Mouse (Mus musculus): ENCODE measurements around the gene Cecr2. TPM values are rescaled to one million over a fixed set of nuclear protein-coding genes. Genes with fewer than 3 reads are reported as not detected.

Gene Cecr2
- polyA plus RNA-seq, 1 experiment from 2014 or later = 2.1 TPM

DNA sequence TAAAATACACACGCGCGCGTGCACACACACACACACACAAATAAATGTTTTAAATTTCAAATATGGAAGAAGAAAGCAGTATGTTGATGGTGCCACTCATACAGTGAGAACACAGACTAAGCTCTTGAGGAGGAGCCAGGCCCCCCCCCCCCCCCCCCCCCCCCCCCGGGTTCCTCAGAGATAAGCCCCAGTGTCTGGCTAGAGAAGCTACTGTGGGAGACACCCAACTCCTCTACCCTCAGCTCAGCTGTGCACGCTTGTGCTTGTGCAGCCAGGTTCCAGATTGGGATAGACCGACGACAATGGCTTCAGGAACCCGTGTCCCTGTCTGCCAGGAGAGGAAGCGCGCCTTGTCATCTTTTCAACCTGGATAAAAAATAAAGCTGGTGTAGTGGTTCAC, 124.0 kb downstream of the Cecr2 start:
- no peaks in the 10 kb centered on the region for H3K9me3 ChIP-seq (ENCODE audit: control insufficient read depth, low read length)
- no peaks in the 10 kb centered on the region for H3K27me3 ChIP-seq (ENCODE audit: control insufficient read depth, insufficient read depth, low read length)
- no peaks in the 10 kb centered on the region; a peak in 1 of 4 replicates for H3K4me1 ChIP-seq (ENCODE audit: control insufficient read depth in 2 of 2, insufficient read depth in 2 of 2, low read length in 2 of 2)
- H3K4me3 ChIP-seq (ENCODE audit: control insufficient read depth in 1 of 2, insufficient read depth in 1 of 2, low read depth in 1 of 2, low read length in 2 of 2) = no peak overlapping the region
- WGBS = 82% methylated on average over 10 of the region's 11 CpGs
- no peak overlapping the region for H3K9ac ChIP-seq (ENCODE audit: low read length)
- H3K4me2 ChIP-seq (ENCODE audit: low read length) = no peak overlapping the region
- no peak for ATAC-seq (ENCODE audit: insufficient number of reproducible peaks, insufficient read depth, low FRiP score, low read depth)
- H3K27ac ChIP-seq (replicated peaks in 1 of 2; ENCODE audit: control insufficient read depth in 1 of 2, insufficient read depth in 1 of 2, low read depth in 2 of 2, low read length in 2 of 2) = no peak overlapping the region
- H3K36me3 ChIP-seq (ENCODE audit: control insufficient read depth, insufficient read depth, low read length) = peaks cover 39% of the 10 kb centered on the region

DNA sequence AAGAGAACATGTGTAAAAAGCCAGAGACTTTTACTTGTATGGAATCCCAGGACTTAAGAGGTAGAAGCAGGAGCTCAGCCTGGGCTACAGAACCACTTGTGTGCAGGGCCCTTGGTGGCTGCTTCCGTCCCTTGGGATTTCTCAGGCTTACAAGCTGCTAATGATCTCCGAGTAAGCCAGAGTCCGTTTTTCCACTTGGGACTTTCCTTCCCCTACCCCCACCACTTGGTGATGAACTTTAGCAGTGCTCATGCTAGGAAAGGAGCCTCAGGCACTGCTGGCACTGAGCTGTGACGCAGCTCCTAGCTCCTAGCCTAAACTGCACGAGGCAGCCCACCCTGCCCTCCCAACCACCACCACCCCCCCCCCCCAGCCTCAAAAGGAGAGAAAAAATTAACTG, 124.5 kb downstream of the Cecr2 start:
- H3K9ac ChIP-seq (ENCODE audit: low read length) = no peak overlapping the region
- 72% methylated on average over 5 of the region's 5 CpGs for WGBS
- H3K4me1 ChIP-seq (ENCODE audit: control insufficient read depth in 2 of 2, insufficient read depth in 2 of 2, low read length in 2 of 2) = no peaks in the 10 kb centered on the region; a peak in 1 of 4 replicates
- H3K9me3 ChIP-seq (ENCODE audit: control insufficient read depth, low read length) = no peaks in the 10 kb centered on the region
- H3K36me3 ChIP-seq (ENCODE audit: control insufficient read depth, insufficient read depth, low read length) = peaks cover 45% of the 10 kb centered on the region
- H3K27ac ChIP-seq (replicated peaks in 1 of 2; ENCODE audit: control insufficient read depth in 1 of 2, insufficient read depth in 1 of 2, low read depth in 2 of 2, low read length in 2 of 2) = no peak overlapping the region
- no peak for ATAC-seq (ENCODE audit: insufficient number of reproducible peaks, insufficient read depth, low FRiP score, low read depth)
- no peak overlapping the region for H3K4me3 ChIP-seq (ENCODE audit: control insufficient read depth in 1 of 2, insufficient read depth in 1 of 2, low read depth in 1 of 2, low read length in 2 of 2)
- no peaks in the 10 kb centered on the region for H3K27me3 ChIP-seq (ENCODE audit: control insufficient read depth, insufficient read depth, low read length)
- no peak overlapping the region for H3K4me2 ChIP-seq (ENCODE audit: low read length)

DNA sequence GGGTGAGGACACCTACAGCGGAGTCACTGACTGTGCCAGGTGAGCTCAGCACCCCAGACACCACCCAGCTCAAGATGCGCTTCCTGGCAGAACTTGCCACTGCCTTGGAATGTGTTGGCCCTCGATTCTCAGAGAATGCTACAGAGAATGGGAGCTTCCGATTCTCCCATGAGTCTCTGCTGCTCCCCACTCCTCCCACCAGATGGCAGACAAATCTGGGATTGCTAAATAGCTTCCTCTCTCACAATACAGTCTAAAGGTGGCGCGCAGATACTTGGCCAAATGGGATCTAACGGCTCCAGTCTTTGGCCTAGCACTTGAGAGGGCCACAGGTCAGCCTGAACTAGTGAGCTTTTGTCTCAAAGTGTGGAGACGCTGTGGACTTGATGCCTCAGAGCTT, 126.8 kb downstream of the Cecr2 start:
- H3K9ac ChIP-seq (ENCODE audit: low read length) = no peak overlapping the region
- H3K36me3 ChIP-seq (ENCODE audit: control insufficient read depth, insufficient read depth, low read length) = peaks cover 67% of the 10 kb centered on the region
- no peaks in the 10 kb centered on the region for H3K27me3 ChIP-seq (ENCODE audit: control insufficient read depth, insufficient read depth, low read length)
- no peak overlapping the region for H3K4me2 ChIP-seq (ENCODE audit: low read length)
- WGBS = 87% methylated on average over 8 of the region's 8 CpGs
- no peaks in the 10 kb centered on the region for H3K9me3 ChIP-seq (ENCODE audit: control insufficient read depth, low read length)
- no peaks in the 10 kb centered on the region for H3K4me1 ChIP-seq (ENCODE audit: control insufficient read depth in 2 of 2, insufficient read depth in 2 of 2, low read length in 2 of 2)
- no peak for ATAC-seq (ENCODE audit: insufficient number of reproducible peaks, insufficient read depth, low FRiP score, low read depth)
- H3K4me3 ChIP-seq (ENCODE audit: control insufficient read depth in 1 of 2, insufficient read depth in 1 of 2, low read depth in 1 of 2, low read length in 2 of 2) = no peak overlapping the region
- no peak overlapping the region for H3K27ac ChIP-seq (replicated peaks in 1 of 2; ENCODE audit: control insufficient read depth in 1 of 2, insufficient read depth in 1 of 2, low read depth in 2 of 2, low read length in 2 of 2)

DNA sequence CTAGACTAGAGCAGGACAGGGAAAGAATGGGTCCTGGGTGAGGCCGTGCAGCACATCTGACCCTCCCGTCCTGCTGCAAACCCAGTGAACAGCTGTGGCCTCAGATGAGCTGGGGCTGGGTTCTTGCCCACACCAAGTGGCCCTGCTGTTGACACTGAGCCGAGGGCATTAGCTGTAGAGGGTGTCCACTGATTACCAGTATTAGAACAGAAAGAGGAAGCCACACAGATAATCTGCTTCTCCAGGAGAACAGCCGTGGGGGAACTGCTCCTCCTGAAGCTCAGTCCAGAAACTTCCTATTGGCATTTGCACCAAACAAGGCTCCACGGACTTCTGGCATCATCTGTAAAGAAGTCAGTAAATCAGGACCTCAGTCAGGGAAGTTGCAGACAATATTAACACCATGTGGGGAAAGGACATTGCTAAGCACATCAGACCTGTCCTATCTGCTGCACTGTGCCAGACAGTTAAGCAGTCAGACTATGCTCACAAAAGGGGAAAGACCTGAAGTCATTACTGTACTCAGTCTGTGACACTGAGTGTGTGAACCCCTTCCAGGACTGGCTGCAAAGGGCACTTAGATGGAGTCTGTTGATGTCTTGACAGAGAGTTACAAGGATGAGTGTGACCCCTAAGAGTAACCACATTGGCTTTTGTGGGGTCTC, 129.4 kb downstream of the Cecr2 start:
- no peak overlapping the region for H3K4me3 ChIP-seq (ENCODE audit: control insufficient read depth in 1 of 2, insufficient read depth in 1 of 2, low read depth in 1 of 2, low read length in 2 of 2)
- no peak overlapping the region for H3K9ac ChIP-seq (ENCODE audit: low read length)
- H3K4me1 ChIP-seq (ENCODE audit: control insufficient read depth in 2 of 2, insufficient read depth in 2 of 2, low read length in 2 of 2) = no peaks in the 10 kb centered on the region
- H3K4me2 ChIP-seq (ENCODE audit: low read length) = no peak overlapping the region
- 69% methylated on average over 5 of the region's 5 CpGs for WGBS
- H3K36me3 ChIP-seq (ENCODE audit: control insufficient read depth, insufficient read depth, low read length) = peaks cover 91% of the 10 kb centered on the region
- ATAC-seq (ENCODE audit: insufficient number of reproducible peaks, insufficient read depth, low FRiP score, low read depth) = no peak
- no peaks in the 10 kb centered on the region for H3K27me3 ChIP-seq (ENCODE audit: control insufficient read depth, insufficient read depth, low read length)
- no peak overlapping the region for H3K27ac ChIP-seq (replicated peaks in 1 of 2; ENCODE audit: control insufficient read depth in 1 of 2, insufficient read depth in 1 of 2, low read depth in 2 of 2, low read length in 2 of 2)
- no peaks in the 10 kb centered on the region for H3K9me3 ChIP-seq (ENCODE audit: control insufficient read depth, low read length)

DNA sequence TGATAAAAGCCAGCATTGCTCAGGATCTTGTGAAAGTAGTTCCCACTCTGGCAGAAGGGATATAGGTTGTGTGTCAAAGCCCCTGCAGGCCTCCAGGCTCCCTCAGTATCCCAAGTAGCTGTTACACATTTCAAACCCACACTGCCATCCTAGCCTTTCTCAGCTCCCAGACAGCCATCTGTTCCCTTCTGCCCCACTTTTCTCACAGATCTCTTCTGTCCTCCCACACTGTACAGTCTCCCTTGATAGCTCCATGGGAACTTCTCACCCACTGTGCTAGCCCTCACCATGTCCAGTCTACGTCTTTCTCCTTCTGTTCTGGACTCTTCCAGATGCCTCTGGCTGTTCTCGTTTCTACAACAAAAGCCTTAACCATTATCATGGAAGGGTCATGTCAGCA, 129.9 kb downstream of the Cecr2 start:
- no peak for ATAC-seq (ENCODE audit: insufficient number of reproducible peaks, insufficient read depth, low FRiP score, low read depth)
- H3K4me2 ChIP-seq (ENCODE audit: low read length) = no peak overlapping the region
- no peak overlapping the region for H3K27ac ChIP-seq (replicated peaks in 1 of 2; ENCODE audit: control insufficient read depth in 1 of 2, insufficient read depth in 1 of 2, low read depth in 2 of 2, low read length in 2 of 2)
- H3K4me1 ChIP-seq (ENCODE audit: control insufficient read depth in 2 of 2, insufficient read depth in 2 of 2, low read length in 2 of 2) = no peaks in the 10 kb centered on the region
- H3K9ac ChIP-seq (ENCODE audit: low read length) = no peak overlapping the region
- peaks cover 96% of the 10 kb centered on the region for H3K36me3 ChIP-seq (ENCODE audit: control insufficient read depth, insufficient read depth, low read length)
- H3K4me3 ChIP-seq (ENCODE audit: control insufficient read depth in 1 of 2, insufficient read depth in 1 of 2, low read depth in 1 of 2, low read length in 2 of 2) = no peak overlapping the region
- 78% methylated on average over 2 of the region's 2 CpGs for WGBS
- no peaks in the 10 kb centered on the region for H3K9me3 ChIP-seq (ENCODE audit: control insufficient read depth, low read length)
- no peaks in the 10 kb centered on the region for H3K27me3 ChIP-seq (ENCODE audit: control insufficient read depth, insufficient read depth, low read length)

DNA sequence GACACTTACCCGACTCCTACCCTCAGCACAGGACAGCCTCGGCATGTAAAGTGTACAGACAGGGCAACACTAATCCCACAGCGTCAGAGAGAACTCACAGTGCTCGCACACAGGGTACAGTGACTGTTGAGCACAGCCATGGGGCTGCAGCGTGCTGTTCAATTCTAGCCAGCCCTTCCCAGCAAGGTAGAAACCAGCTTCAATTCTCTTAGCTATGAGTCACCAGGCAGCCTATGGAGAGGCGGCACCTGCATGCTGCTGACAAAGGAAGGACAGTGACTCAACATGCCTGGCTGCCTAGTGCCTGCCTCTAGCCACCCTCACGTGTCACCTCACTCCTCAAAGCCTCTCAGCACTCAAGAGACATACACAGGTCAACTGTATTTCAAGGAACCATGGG, 131.8 kb downstream of the Cecr2 start:
- H3K9me3 ChIP-seq (ENCODE audit: control insufficient read depth, low read length) = no peaks in the 10 kb centered on the region
- H3K9ac ChIP-seq (ENCODE audit: low read length) = no peak overlapping the region
- H3K4me3 ChIP-seq (ENCODE audit: control insufficient read depth in 1 of 2, insufficient read depth in 1 of 2, low read depth in 1 of 2, low read length in 2 of 2) = no peak overlapping the region
- H3K4me1 ChIP-seq (ENCODE audit: control insufficient read depth in 2 of 2, insufficient read depth in 2 of 2, low read length in 2 of 2) = no peaks in the 10 kb centered on the region
- no peak overlapping the region for H3K4me2 ChIP-seq (ENCODE audit: low read length)
- ATAC-seq (ENCODE audit: insufficient number of reproducible peaks, insufficient read depth, low FRiP score, low read depth) = no peak
- peaks cover 100% of the 10 kb centered on the region for H3K36me3 ChIP-seq (ENCODE audit: control insufficient read depth, insufficient read depth, low read length)
- 76% methylated on average over 7 of the region's 7 CpGs for WGBS
- H3K27me3 ChIP-seq (ENCODE audit: control insufficient read depth, insufficient read depth, low read length) = no peaks in the 10 kb centered on the region
- H3K27ac ChIP-seq (replicated peaks in 1 of 2; ENCODE audit: control insufficient read depth in 1 of 2, insufficient read depth in 1 of 2, low read depth in 2 of 2, low read length in 2 of 2) = no peak overlapping the region

DNA sequence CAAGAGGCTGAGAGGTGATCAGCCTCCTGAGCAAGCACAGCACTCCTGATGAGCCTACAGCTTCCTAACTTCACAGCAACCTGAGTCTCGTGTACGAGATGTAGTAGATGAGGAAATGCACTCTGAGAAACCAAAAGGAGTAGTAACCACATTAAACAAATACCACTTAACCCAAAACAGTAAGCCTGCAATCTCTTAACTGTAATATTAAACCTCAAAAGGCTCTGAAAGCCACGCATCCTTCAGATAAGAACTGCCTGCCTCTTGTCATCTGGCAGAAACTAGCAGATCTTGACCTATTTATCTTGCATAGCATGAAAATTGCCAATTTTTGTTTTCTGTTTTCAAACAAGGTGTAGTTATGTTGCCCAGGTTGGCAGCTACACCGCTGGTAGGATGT, 132.7 kb downstream of the Cecr2 start:
- H3K9me3 ChIP-seq (ENCODE audit: control insufficient read depth, low read length) = no peaks in the 10 kb centered on the region
- H3K36me3 ChIP-seq (ENCODE audit: control insufficient read depth, insufficient read depth, low read length) = peaks cover 100% of the 10 kb centered on the region
- H3K4me2 ChIP-seq (ENCODE audit: low read length) = no peak overlapping the region
- H3K9ac ChIP-seq (ENCODE audit: low read length) = no peak overlapping the region
- 87% methylated on average over 4 of the region's 4 CpGs for WGBS
- H3K4me1 ChIP-seq (ENCODE audit: control insufficient read depth in 2 of 2, insufficient read depth in 2 of 2, low read length in 2 of 2) = no peaks in the 10 kb centered on the region
- H3K27me3 ChIP-seq (ENCODE audit: control insufficient read depth, insufficient read depth, low read length) = no peaks in the 10 kb centered on the region
- H3K27ac ChIP-seq (replicated peaks in 1 of 2; ENCODE audit: control insufficient read depth in 1 of 2, insufficient read depth in 1 of 2, low read depth in 2 of 2, low read length in 2 of 2) = no peak overlapping the region
- no peak overlapping the region for H3K4me3 ChIP-seq (ENCODE audit: control insufficient read depth in 1 of 2, insufficient read depth in 1 of 2, low read depth in 1 of 2, low read length in 2 of 2)
- ATAC-seq (ENCODE audit: insufficient number of reproducible peaks, insufficient read depth, low FRiP score, low read depth) = no peak

DNA sequence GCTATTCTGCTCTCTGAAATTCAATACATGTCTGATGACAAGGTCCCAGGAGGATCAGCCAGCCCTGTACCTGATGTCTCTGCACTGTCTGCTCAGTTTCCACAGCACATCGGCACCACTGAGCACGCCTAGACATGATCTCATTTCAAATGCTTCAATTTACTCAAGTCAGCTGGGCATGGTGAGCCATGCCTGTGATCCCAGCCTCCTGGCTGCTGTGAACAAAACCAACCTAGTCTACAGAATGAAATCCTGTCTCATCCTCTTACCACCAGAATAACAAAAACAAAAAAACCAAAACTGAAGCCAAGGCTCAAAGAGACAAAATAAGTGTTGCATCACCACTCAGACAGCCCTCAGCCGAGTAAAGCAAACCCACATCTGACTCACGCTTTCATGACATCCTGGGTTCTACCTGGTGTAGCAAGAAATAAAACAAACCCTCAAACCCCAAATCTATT, 133.4 kb downstream of the Cecr2 start:
- peaks cover 100% of the 10 kb centered on the region for H3K36me3 ChIP-seq (ENCODE audit: control insufficient read depth, insufficient read depth, low read length)
- 81% methylated on average over 4 of the region's 4 CpGs for WGBS
- H3K4me2 ChIP-seq (ENCODE audit: low read length) = no peak overlapping the region
- no peaks in the 10 kb centered on the region for H3K4me1 ChIP-seq (ENCODE audit: control insufficient read depth in 2 of 2, insufficient read depth in 2 of 2, low read length in 2 of 2)
- no peak overlapping the region for H3K9ac ChIP-seq (ENCODE audit: low read length)
- H3K4me3 ChIP-seq (ENCODE audit: control insufficient read depth in 1 of 2, insufficient read depth in 1 of 2, low read depth in 1 of 2, low read length in 2 of 2) = no peak overlapping the region
- H3K27me3 ChIP-seq (ENCODE audit: control insufficient read depth, insufficient read depth, low read length) = no peaks in the 10 kb centered on the region
- no peak for ATAC-seq (ENCODE audit: insufficient number of reproducible peaks, insufficient read depth, low FRiP score, low read depth)
- H3K9me3 ChIP-seq (ENCODE audit: control insufficient read depth, low read length) = no peaks in the 10 kb centered on the region
- no peak overlapping the region for H3K27ac ChIP-seq (replicated peaks in 1 of 2; ENCODE audit: control insufficient read depth in 1 of 2, insufficient read depth in 1 of 2, low read depth in 2 of 2, low read length in 2 of 2)

Data from heart, embryonic 14.5 days (tissue).